Mouse (Mus musculus) erythroblast, embryonic 14.5 days (primary cell): Measurements from ENCODE around the gene Nemp1.

Experiments
- GATA1 ChIP-seq: IDR thresholded peaks from 2 replicates; pipeline ENCODE4 v1.6.1; 2012; ENCODE audit warnings: low read length, inconsistent platforms, mixed read lengths
- TAL1 ChIP-seq: IDR thresholded peaks from 3 replicates; pipeline ENCODE4 v1.6.1; 2012; ENCODE audit warnings: low read length, inconsistent platforms, mixed read lengths

- TF ChIP-seq GATA1, result no peak
- TF ChIP-seq TAL1, result no peak
Measured at GRCm38 (mm10) chr10:127725136-127725535, 58.4 kb downstream of the Nemp1 start.
